Mouse (Mus musculus) layer of hippocampus, postnatal 36 days (tissue): ENCODE results near the gene Nol3. TPM values are rescaled to one million over a fixed set of nuclear protein-coding genes. Genes with fewer than 3 reads are reported as not detected.
"Not testable (repeated sequence)": the region's sequence is repeated elsewhere in the genome, so short reads cannot be mapped to it uniquely, and the experiment has no call there.

Source experiments
- DNase-seq, 2 experiments: peaks; one replicate each; pipeline ENCODE4 v3.0.0; 2022
- total RNA-seq, 2 experiments: library from RNA; stranded (reverse); gene quantifications; 2 replicates each; pipeline ENCODE4 v1.2.3; 2021

Gene Nol3
- total RNA-seq, 2 experiments from 2014 or later: 6.9 to 9.1 TPM

GRCm38 (mm10) chr8:105289805-105290460 is 14.0 kb downstream of the Nol3 start, which contains the start of gene 4931428F04Rik:
4931428F04Rik (minus strand) TSS chr8:105289864.
- peak in 1 of 2 experiments; percentile 46 for DNase-seq

- DNase-seq: peak; percentile 61 to 68
Measured at GRCm38 (mm10) chr8:105290554-105291314, 14.8 kb downstream of the Nol3 start.

GRCm38 (mm10) chr8:105291364-105291763 is 15.4 kb downstream of the Nol3 start:
- not testable (repeated sequence) for DNase-seq

GRCm38 (mm10) chr8:105291802-105292201 is 15.9 kb downstream of the Nol3 start:
- not testable (repeated sequence) for DNase-seq

- no peak for DNase-seq
Measured at GRCm38 (mm10) chr8:105292471-105292870, 16.5 kb downstream of the Nol3 start.

GRCm38 (mm10) chr8:105293405-105293804 is 17.5 kb downstream of the Nol3 start:
- no peak for DNase-seq

- no peak for DNase-seq
Measured at GRCm38 (mm10) chr8:105294776-105295175, 18.8 kb downstream of the Nol3 start.

- DNase-seq: no peak
Measured at GRCm38 (mm10) chr8:105295256-105295655, 19.3 kb downstream of the Nol3 start.

- no peak for DNase-seq
Measured at GRCm38 (mm10) chr8:105295895-105296573, 20.1 kb downstream of the Nol3 start, which contains the start of gene Exoc3l. Exoc3l (minus strand) TSS chr8:105296101.

- peak; percentile 90 to 91 for DNase-seq
Measured at GRCm38 (mm10) chr8:105297511-105298192, 21.7 kb downstream of the Nol3 start, which contains the start of gene E2f4. E2f4 (plus strand) TSS chr8:105297663.

GRCm38 (mm10) chr8:105298351-105299252 is 22.7 kb downstream of the Nol3 start:
- no peak for DNase-seq

GRCm38 (mm10) chr8:105299962-105300361 is 24.0 kb downstream of the Nol3 start:
- DNase-seq: no peak

- DNase-seq: no peak
Measured at GRCm38 (mm10) chr8:105303396-105303795, 27.5 kb downstream of the Nol3 start.

GRCm38 (mm10) chr8:105303874-105304273 is 27.9 kb downstream of the Nol3 start:
- no peak for DNase-seq

- DNase-seq: no peak
Measured at GRCm38 (mm10) chr8:105304325-105305210, 28.6 kb downstream of the Nol3 start.

- peak in 1 of 2 experiments; percentile 40 for DNase-seq
Measured at GRCm38 (mm10) chr8:105305211-105306145, 29.5 kb downstream of the Nol3 start, which contains the start of gene Elmo3. Elmo3 (plus strand) TSS chr8:105305601.

GRCm38 (mm10) chr8:105306146-105306691 is 30.3 kb downstream of the Nol3 start:
- no peak for DNase-seq

GRCm38 (mm10) chr8:105307670-105308069 is 31.7 kb downstream of the Nol3 start:
- DNase-seq: no peak

- no peak for DNase-seq
Measured at GRCm38 (mm10) chr8:105308428-105308827, 32.5 kb downstream of the Nol3 start.
